Mouse (Mus musculus): ENCODE measurements at regions not wholly inside any gene's neighbourhood (a gene's known extent, or its start where the extent isn't known, plus 50 kb on each side); places are given as distances from the start of the nearest gene placed in this dataset.

DNA sequence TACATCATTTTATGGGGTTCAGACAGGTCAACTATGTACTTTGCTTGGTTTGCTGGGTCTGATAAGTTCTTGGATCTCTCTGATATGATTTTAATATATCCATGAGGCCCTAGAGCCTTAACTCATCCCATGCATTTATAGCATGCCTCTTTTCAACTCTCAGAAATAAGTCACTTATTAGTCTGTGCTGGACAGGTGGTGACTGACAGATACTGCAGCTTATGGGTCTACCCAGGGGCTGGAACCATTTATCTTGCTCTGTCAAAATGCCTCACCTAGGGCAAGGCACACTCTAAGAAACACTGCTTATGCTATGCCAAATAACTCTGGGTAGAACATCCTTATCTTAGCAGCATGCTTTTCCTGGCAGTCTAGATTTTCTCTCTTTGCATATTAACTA lies 225.6 kb downstream of the Mbnl1 start:
- DNase-seq = no peak

DNA sequence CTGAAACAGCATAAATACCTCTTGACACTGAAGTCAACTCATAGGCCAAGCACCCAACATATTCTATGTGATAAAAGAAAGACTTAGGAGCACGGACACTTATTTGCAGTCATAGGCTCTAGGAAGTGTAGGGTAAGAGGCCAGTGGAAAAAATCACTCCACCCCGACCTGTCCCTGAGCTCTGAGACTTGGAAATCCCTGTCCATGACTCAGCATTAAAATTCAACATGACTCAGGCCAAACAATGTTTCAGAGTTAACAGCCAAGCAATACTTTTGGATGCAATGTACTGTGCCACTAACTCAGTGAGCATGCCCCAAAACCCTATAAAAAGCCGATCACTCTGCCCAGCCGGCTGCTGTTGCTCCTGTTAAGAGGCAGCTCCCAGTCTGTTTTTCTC lies 234.5 kb downstream of the Mbnl1 start:
- DNase-seq = no peak

DNA sequence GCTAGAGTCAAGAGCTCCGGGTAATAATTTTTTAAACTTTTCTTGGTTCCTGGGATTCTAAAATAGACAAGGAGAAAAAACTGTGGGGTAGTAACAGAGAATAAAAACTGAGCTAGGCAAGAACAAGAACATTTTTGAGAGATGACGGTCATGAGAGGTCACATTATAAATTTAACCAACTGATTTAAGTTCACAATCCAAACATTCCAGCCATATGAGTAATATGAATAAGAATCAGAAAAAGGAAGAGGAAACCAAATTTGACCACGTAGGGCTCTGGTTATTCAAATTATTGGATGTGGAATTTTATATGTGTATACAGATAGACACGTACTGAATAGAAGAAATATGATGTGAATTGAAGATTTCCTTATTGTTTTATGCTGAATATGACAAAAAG lies 240.3 kb downstream of the Mbnl1 start:
- no peak for DNase-seq

DNA sequence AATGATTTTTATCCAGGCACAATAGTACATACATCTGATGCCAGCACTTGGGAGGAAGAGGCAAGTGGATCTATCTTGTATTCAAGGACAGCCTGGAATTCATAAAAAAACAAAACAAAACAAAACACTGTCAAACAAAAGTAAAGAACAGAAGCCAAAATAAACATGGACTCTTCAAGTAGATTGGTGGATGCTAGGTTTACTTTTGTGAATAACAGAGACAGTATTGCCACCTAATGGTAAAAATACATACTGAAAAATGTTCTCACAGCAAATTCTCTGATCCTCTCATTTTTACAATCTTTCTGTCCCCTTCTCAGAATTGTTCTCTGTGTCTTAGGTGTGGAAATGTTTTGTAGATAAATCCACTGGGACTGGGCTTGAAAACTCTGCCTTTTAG lies 247.7 kb downstream of the Mbnl1 start:
- DNase-seq = no peak

DNA sequence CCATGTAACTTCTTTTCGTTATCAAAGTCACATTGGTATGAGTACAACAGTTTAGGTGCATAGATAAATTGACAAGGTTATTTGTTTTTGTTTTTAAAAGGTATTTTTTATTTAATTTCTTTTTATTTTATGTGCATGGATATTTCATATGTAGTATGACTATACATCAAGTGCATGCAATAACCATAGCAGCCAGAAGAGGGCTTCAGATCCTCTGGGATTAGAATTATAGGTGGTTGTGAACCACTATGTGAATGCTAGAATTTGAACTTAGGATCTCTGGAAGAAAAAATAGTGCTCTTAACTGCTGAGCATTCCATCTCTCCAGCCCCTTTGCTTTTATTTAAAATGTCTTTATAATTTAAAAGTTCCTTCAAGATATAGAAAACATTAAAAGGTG lies 258.7 kb downstream of the Mbnl1 start:
- DNase-seq = no peak

DNA sequence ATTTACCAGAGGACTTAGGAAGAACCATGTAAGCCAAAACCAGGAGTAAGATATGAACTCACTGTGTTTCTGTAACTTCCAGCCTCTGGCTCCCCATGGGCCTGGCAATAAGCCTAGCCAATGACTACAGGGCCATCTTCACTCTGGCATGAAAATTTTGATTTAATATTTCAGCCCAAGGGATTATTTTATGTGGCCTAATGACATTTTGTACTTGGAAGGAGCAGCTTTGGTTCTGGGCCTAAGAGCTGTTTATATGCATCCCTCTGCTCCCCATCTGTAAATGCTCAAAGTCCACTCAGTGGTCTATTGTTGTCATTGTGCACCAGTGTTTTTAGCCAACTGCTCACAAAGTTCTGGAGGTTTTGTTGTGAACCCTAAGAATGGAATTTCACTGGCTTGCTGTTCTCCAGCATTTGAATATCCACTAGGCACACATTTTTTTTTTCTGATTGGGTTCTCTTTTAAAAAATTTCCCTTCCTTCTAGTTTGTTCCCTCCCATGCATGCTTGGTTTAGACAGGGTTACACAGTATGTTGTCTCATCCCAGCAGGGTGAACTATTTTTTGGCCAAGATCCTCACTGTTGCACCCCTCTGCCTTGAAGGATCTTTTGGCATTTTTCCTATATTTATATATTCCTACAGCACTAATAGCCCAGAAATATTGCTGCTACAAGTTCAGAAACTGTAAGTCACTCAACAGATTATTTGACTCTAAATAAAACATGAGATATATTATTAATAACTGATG lies 261.9 kb upstream of the P2ry1 start:
- no peak for DNase-seq

DNA sequence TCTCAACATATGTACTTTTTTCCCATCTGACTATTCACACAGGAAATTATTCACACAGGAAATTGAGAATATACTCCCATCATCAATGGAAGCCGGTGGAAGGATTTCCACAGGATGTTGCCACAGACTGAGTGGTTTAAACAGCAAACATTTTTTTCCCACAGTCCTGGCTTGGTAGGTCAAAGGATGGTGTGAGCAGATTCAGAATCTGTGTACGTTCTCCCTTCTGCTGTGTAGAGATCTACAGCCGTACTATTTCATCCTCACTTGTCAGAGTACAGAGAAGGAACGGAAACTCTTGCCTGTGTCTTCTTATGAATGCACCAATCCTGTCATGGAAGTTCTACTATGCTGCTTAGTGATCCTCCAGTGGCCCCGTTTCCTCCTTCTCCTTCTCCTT lies 261.2 kb upstream of the P2ry1 start:
- DNase-seq = no peak

DNA sequence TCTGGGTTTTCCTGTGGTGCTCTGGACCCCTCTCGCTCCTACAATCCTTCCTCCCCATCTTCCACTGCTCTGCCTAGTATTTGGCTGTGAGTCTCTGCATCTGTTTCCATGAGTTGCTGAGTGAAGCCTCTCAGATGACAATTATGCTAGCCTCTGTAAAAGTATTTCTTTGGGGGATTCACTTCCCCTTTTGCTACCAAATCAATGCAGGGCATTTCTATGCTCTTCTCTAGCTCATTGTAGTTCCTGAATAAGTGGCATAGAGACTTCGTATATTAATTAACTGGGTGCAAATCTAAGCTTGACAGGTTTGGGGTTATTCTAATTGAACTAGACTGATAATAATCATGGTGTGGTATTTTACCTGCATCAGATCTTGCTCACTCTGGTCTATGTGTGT lies 260.4 kb upstream of the P2ry1 start:
- no peak for DNase-seq

DNA sequence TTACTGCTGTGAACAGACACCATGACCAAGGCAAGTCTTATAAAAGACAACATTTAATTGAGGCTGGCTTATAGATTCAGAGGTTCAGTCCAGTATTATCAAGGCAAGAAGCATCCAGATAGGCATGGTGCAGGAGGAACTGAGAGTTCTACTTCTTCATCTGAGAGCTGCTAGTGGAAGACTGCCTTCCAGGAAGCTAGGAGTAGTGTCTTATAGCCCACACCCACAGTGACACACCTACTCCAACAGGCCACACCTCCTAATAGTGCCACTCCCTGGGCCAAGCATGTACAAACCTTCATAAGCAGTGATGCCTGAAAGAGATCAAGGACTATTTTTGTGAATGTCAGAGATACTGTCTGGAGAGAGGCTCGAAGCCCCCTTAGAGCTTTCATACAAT lies 257.5 kb upstream of the P2ry1 start:
- DNase-seq = no peak

DNA sequence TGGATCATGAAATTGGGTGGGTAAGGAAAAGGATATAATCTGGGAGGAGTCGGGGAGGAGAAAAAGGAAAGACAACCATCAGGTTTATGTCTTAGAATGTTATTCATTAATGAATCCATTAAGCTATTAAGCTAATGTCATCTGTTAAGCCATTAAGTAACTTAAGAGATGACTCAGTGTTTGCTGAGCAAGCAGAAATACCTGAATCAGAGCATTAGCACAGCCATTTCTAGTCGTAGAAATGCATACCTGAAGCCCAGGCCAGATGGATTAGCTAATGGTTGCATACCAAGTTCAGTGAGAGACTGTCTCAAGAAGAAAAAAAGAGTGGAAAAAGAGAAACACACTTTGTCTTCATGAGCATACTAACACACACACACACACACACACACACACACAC lies 244.0 kb upstream of the P2ry1 start:
- DNase-seq = no peak

DNA sequence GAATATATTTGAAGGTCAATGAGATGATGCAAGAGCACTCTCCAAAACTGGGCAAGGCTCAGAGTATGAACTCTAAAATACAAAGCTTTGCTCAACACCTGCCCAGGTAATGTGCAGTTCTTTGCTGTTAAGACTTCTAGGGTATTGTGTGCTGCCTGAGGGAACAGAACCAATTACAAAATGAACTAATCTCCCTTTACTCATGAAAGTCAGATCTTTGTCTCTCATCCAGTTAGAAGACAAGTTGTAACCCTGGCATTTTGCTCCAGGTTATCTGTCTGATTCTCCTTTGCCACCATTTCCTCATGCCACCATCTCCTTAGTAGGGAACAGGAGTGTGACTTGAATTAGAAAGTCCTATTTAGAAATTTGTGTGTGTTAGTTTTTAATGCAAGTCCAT lies 243.5 kb upstream of the P2ry1 start:
- no peak for DNase-seq

DNA sequence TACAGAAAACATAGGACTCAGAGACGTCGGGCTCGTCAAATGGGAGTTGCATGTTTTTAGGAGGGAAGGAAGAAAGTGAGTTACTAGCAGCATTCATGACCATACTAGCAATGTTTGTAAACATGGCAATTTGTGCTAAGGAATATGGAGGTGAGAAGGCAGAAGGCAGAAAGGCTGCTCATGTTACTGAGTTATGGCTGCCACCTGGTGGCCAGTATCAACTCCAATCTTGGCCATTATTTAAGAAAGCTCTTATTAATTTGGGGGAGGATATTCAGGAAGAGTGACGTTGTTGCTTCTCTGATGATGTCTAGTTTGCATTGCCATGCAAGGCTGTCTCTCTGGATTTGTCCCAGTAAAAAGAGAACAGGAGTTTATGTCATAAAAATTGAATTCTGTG lies 239.7 kb upstream of the P2ry1 start:
- DNase-seq = peak; percentile 20

DNA sequence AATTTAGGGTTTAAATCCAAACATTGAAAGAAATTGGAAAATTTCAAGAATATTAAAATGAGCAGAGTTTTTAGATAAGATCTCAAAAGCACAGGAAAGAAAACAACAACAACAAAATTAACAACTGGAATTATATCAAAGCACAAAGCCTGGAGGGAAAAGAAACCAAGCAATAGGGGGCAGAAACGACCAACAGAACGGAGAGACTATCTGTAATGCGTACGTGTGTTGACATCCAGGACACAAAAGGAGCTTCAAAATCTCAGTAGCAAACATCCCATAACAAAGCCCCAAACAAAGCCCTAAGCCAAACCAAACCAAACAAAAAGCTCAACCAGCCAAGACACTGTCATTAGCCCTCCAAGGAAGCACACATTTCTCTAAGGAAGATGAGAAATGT lies 237.5 kb upstream of the P2ry1 start:
- no peak for DNase-seq

DNA sequence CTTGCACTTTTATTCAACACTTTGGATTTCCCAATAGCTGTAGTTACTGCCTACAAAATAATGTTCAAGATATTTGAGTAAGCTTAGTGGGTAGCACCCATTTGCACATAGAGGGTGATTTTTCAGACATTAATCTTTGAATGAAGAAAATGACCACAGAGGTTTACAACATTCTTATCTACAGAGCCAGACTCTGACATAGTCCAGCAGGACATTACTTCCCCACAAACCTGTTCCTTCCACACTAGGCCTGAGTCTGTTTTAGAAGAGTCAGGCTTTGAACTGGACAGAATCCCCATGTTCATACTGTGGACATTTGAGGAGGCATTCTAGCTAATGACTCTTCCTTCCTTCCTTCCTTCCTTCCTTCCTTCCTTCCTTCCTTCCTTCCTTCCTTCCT lies 233.6 kb upstream of the P2ry1 start:
- DNase-seq = no peak

DNA sequence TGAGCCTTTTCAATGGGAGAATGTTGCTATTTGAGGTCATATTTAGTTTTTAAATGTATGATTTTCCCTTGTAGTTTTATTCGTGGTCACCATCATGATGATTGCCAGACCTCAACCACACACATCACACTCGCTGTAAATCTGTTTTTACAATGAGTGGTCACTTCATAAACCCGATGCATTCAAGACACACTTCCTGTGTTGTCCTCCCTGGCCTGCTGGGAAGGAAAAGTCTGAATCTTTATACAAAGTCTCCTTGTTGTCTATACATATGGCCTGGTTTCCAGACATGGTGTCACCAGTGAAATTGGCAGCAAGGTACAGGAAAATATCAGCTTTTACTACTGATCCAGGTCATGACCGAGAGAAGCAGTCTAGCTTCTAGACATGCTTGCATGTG lies 230.7 kb upstream of the P2ry1 start:
- no peak for DNase-seq

DNA sequence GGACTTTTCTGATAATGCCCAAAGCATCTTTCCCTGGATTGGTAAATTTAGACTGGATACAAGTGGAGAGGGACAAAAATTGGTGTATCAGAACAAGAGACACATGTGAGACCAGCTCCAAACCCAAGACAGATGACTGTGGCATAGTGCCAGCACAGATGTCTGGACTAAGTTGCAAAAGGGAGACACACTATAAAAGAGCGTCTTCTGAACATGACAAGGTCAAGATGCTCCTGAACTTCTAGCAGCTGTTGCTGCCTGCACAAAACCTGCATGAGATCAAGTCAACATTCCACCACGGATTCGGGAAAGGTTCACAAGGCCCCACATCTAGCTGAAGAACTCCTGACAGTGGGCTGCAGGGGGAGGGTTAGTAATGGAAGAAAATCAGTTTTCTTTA lies 229.2 kb upstream of the P2ry1 start:
- DNase-seq = no peak

DNA sequence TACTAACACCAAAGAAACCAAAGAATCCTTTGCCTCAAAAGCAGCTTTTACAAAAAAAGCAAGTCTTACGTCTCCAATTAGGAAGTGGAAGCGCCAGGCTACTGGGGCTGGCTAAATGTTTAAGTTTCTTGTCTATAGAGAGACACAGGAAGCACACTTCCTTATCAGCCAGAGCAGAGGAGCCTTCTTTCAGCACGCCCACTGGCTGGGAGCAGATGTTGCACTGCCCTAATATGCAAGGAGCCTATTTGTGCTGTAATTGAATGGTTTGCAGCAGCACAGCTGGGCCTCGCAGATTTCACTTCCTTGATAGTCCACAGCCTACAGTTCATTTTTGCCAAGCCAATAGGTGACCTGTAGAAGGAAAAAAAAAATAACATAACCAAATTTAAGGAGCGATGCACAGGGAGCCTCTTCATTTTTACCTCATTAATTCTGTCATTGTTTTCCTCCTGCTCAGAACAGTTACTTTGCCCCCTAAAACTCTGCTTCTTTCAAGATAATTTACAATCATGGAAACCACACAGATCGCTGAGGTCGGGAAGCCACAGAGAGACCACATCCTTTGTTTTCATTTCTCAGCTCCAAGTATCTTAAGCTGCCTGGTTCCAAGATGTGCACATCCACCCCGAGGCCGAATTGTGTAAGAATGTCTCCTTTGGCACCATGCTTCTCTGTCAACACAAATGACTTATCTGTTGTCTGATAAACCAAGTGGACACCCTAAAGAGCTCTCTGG lies 217.3 kb upstream of the P2ry1 start:
- no peak for DNase-seq

DNA sequence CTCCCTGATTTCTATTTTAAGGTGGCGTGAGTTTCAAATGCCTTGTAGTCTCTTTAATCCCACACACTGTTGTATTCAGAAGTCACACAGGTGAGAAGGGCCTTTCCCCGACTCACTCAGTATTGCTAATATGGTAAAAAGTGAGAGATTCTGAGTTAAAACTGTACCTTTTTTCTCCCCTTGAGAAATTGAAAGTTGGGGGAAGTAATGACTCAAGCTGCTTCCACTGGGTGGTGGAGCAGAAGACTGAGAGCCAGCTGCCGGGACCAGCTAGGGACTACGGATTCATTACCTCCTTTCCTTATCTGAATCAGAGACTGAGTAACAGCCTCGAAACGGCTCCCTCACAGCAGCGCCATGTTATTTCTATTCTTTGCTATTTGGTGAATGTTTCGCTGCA lies 214.6 kb upstream of the P2ry1 start:
- no peak for DNase-seq

DNA sequence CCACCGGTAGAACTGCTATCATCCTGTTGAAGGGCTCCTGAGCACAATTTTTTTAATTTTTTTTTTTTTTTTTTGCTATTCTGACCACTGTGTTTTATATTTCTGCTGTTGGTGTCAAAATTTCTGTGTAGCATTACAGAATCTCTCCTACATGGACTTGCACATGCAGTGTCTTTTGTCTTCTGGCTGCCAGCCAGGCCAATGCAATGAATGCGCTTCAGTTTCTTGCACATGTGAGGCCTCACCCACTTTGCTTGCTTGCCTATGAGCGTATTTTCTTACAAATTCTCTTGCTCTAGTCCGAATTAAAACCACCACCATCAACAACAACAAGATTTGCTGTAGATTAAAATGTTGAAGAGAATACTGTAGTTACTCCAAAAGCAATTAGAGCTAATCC lies 213.2 kb upstream of the P2ry1 start:
- DNase-seq = no peak

DNA sequence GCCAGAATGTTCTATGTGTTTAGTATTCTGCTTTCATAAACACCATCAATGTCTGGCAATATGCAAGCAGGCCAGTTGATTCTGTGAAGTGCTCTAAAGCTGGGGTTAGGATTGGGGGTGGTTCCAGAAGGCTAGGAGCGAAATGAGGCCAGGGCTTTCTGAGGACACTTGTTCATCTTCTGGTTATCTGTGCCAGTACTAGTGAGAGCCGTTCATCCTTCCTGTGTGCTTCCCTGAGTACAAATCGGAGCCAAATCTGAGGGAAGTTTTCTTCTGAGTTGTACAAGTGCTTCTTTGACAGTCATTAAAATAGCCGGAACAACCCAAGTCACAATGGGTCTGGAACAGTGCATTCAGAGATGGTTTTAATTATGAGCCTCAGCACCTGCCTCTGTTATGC lies 210.4 kb upstream of the P2ry1 start:
- DNase-seq = no peak

DNA sequence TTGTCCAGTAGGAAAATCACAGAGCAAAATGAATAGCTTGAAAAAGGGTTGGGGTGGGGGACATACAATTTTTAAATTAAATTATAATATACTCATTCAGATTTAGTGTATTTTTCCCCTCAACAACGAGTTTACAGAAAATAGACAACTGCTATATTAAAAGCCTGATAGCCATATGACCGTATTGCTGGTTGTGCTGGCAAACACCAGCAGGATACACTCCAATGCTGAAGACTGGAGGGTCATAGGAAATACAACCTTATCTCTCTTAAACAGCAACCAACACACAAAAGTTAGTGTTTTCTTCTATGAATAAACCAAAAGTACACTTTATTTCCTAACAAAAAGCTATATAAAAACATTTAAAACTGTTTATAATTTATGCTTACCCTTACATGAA lies 206.4 kb upstream of the P2ry1 start:
- DNase-seq = no peak

DNA sequence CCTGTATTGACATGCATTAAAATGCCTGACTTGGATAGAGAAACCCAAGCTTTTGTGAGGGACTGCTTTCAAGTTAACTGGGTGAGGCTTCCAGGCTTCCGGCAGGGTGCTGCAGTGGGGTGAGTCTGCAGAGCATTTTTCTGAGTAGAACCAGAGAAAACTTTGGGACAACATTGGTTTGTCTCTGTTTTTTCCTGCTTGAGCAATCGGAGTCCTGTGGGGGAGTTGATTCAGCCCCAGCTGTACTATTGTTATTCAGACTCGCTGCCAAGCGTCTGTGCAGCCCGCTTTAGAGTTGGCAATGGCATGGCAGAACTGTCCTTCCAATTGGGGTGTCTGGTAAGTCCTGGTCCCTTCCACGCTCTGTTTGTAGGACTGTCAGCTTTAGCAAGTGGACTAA lies 204.8 kb upstream of the P2ry1 start:
- no peak for DNase-seq

DNA sequence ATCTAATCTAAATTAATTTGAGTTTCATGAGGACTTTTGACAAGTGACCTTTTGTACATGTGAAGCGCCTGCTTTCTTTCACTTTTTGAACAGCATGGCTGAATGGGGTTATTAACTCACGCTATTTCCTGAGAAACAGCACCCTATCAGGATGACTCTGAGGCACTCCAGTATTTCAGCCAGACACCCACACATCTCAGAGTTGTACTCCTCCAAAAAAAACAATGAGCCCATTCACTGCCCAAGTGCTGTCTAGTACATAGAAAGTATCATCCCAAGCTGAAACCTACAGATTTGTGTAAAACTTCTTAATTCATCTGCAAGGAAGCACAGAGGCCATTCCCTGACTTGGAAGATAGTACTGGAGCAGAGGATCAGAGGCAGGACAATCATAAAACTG lies 204.1 kb upstream of the P2ry1 start:
- DNase-seq = no peak

DNA sequence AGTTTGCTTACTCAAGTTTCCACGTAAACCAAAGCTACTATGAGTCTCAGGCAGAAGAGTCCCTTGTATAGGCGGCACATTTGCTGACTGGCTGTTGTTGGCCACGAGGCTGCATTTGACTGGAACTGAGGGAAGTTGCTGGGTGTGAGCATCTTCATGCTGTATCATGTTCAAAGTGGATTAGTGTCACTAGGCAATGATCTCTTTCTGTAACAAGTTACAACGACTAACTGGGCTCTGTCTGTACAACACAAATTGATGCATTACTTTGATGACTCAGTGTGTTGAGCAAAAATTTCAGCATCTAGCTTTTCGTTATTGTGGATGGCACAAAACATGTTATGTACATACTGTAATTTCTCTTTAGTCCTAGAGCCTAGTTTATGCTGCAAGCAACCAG lies 203.7 kb upstream of the P2ry1 start:
- no peak for DNase-seq

DNA sequence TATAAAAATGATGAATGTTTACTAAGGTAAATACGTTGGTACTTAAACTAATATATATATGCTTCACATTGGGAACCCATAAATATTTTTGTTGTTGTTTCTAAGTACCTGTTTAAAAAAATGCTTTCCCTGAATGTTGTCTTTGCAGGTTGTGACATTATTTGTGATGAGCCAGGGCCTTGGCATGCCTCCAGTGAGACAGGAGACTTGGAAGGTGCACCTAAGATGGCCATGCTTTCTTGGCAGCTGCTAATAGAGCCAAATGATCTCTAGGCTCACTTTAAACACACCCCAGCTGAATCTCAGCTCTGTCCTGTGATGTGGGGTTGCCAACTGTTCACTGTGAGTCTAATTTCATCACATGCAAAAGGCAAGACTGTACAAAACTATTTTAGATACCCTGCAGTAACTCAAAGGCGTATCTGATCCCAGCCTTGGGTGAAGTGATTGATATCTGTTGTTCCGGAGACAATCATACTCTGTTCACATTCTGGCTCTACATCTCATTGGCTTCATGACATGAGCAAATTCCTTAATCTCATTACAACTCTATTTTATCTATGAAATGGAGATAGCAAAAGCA lies 197.8 kb upstream of the P2ry1 start:
- DNase-seq = no peak
